Mouse (Mus musculus): ENCODE results near the gene Ptprq. TPM values are rescaled to one million over a fixed set of nuclear protein-coding genes. Genes with fewer than 3 reads are reported as not detected.

Ptprq gene
- polyA plus RNA-seq, 1 experiment from 2014 or later = not detected

DNA sequence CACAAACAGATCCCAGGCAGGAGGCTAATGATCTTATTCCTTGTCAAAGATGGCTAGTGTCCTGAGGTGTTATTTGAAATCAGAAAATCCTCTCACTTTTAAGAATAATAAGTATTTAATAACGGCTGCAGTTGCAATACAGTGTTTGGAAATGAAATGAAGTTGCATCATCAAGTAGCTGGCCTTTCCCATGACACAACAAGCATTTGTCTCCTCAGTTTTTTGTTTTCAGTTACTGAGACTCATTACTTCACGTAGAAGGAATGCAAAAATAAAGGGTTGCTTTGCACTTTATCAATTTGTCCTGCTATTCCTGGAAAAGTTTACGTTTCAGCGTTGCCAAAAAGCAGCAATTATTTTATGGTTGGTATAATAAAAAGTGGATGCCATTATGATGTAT, 216.4 kb downstream of the Ptprq start:
- ATAC-seq = no peak

GRCm38 (mm10) chr10:107502193-107502592, 217.7 kb downstream of the Ptprq start:
- Histone ChIP-seq H3K27me3 (no peaks in the 10 kb centered on the region), H3K27ac (no peak overlapping the region), H3K36me3 (ENCODE audit: poor library complexity, severe bottlenecking) (no peaks in the 10 kb centered on the region), H3K4me2 (no peak overlapping the region), H3K9ac (no peak overlapping the region), H3K9me3 (replicated peaks) (no peaks in the 10 kb centered on the region), H3K4me3 (no peak overlapping the region), H3K4me1 (no peaks in the 10 kb centered on the region)
- ATAC-seq = no peak
- WGBS = 93% methylated on average over 7 of the region's 7 CpGs

More for the DNA sequence above, 216.4 kb downstream of the Ptprq start:
- WGBS = 67% methylated on average over 4 of the region's 4 CpGs
- no peak overlapping the region for H3K27ac ChIP-seq
- H3K9me3 ChIP-seq (replicated peaks) = no peaks in the 10 kb centered on the region
- no peak overlapping the region for H3K4me3 ChIP-seq
- no peaks in the 10 kb centered on the region for H3K27me3 ChIP-seq
- no peak overlapping the region for H3K4me2 ChIP-seq
- H3K4me1 ChIP-seq = no peaks in the 10 kb centered on the region
- H3K9ac ChIP-seq = no peak overlapping the region
- no peaks in the 10 kb centered on the region for H3K36me3 ChIP-seq (ENCODE audit: poor library complexity, severe bottlenecking)

GRCm38 (mm10) chr10:107499656-107500055, 220.2 kb downstream of the Ptprq start:
- H3K27ac ChIP-seq = no peak overlapping the region
- 88% methylated on average over 7 of the region's 7 CpGs for WGBS
- no peak for ATAC-seq
- no peaks in the 10 kb centered on the region for H3K4me1 ChIP-seq
- H3K9ac ChIP-seq = no peak overlapping the region
- H3K4me3 ChIP-seq = no peak overlapping the region
- no peaks in the 10 kb centered on the region for H3K27me3 ChIP-seq
- no peaks in the 10 kb centered on the region for H3K9me3 ChIP-seq (replicated peaks)
- no peaks in the 10 kb centered on the region for H3K36me3 ChIP-seq (ENCODE audit: poor library complexity, severe bottlenecking)
- no peak overlapping the region for H3K4me2 ChIP-seq

GRCm38 (mm10) chr10:107496402-107496801, 223.4 kb downstream of the Ptprq start:
- Histone ChIP-seq H3K4me1 (peaks cover 10% of the 10 kb centered on the region), H3K4me2 (no peak overlapping the region), H3K36me3 (ENCODE audit: poor library complexity, severe bottlenecking) (no peaks in the 10 kb centered on the region), H3K9me3 (replicated peaks) (no peaks in the 10 kb centered on the region), H3K27me3 (peaks cover 6% of the 10 kb centered on the region; the same call in 1 of the 2 replicates), H3K4me3 (no peak overlapping the region), H3K27ac (no peak overlapping the region), H3K9ac (no peak overlapping the region)
- WGBS = 89% methylated on average over 1 of the region's 1 CpGs
- no peak for ATAC-seq

GRCm38 (mm10) chr10:107494568-107494967, 225.3 kb downstream of the Ptprq start, which contains the start of gene Myf6:
Myf6 (minus strand) TSS chr10:107494737.
- 93% methylated on average over 6 of the region's 6 CpGs for WGBS
- Histone ChIP-seq H3K9me3 (replicated peaks) (no peaks in the 10 kb centered on the region), H3K27ac (no peak within 1 kb of the TSS), H3K4me3 (peak within 1 kb of the TSS; percentile 30), H3K27me3 (peaks cover 6% of the 10 kb centered on the region; the same call in 1 of the 2 replicates), H3K36me3 (ENCODE audit: poor library complexity, severe bottlenecking) (no peaks in the 10 kb centered on the region), H3K4me1 (peaks cover 10% of the 10 kb centered on the region), H3K9ac (no peak within 1 kb of the TSS), H3K4me2 (peak within 1 kb of the TSS; percentile 59)
- no peak for ATAC-seq

GRCm38 (mm10) chr10:107493580-107494474, 226.0 kb downstream of the Ptprq start:
- WGBS = 45% methylated on average over 20 of the region's 20 CpGs
- Histone ChIP-seq H3K4me1 (peaks cover 10% of the 10 kb centered on the region), H3K27ac (no peak overlapping the region), H3K36me3 (ENCODE audit: poor library complexity, severe bottlenecking) (no peaks in the 10 kb centered on the region), H3K9ac (peak overlapping the region; percentile 50), H3K9me3 (replicated peaks) (no peaks in the 10 kb centered on the region), H3K4me3 (peak overlapping the region; percentile 30), H3K27me3 (peaks cover 6% of the 10 kb centered on the region; the same call in 1 of the 2 replicates), H3K4me2 (peak overlapping the region; percentile 59)
- peak; percentile 80 for ATAC-seq

GRCm38 (mm10) chr10:107492867-107493579, 226.8 kb downstream of the Ptprq start:
- H3K27me3 ChIP-seq = peaks cover 6% of the 10 kb centered on the region; the same call in 1 of the 2 replicates
- peak; percentile 71 for ATAC-seq
- no peaks in the 10 kb centered on the region for H3K9me3 ChIP-seq (replicated peaks)
- peak overlapping the region; percentile 59 for H3K4me2 ChIP-seq
- peaks cover 10% of the 10 kb centered on the region for H3K4me1 ChIP-seq
- H3K27ac ChIP-seq = no peak overlapping the region
- 39% methylated on average over 18 of the region's 18 CpGs for WGBS
- no peaks in the 10 kb centered on the region for H3K36me3 ChIP-seq (ENCODE audit: poor library complexity, severe bottlenecking)
- H3K4me3 ChIP-seq = peak overlapping the region; percentile 30
- H3K9ac ChIP-seq = peak overlapping the region; percentile 50

DNA sequence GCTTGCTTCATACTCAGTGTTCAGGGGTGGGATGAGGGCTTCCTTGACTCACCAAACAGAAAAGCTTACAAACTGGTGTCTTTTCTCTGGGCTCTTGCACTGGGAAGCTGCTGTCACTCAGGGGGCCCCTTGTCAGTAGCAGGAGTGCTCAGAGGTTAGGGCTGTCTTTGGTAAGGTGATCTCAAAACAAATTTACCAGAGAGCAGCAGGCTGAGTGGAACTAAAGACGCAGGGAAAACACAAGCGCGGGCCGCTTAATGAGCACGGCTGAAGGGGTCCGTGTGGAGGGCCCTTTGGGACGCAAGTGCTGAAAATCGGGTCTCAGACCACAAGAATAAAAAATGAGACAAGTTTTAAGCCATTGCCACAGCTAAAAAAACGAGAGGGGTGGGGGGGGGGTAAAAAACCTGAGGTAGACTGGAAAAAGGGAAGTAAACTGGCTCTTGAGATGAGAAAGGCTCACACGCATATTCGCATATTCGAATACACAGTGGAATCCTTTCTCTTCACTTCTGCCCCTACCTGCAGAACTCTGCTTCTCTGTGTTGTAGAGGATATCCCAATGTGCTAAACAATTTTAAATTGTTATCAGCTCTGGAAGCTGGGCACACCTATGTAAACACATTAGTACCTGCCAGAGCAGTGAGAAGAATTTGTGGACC, 231.1 kb downstream of the Ptprq start:
- ATAC-seq = no peak; the same call in 1 of the 2 replicates
- peak overlapping the region; percentile 34 for H3K4me2 ChIP-seq

GRCm38 (mm10) chr10:107486770-107487169, 233.1 kb downstream of the Ptprq start:
- ATAC-seq = no peak
- H3K4me3 ChIP-seq = no peak overlapping the region
- H3K9ac ChIP-seq = no peak overlapping the region
- H3K27me3 ChIP-seq = no peaks in the 10 kb centered on the region
- no peaks in the 10 kb centered on the region for H3K9me3 ChIP-seq (replicated peaks)
- no peak overlapping the region for H3K4me2 ChIP-seq
- H3K27ac ChIP-seq = no peak overlapping the region
- WGBS = 82% methylated on average over 12 of the region's 12 CpGs
- no peaks in the 10 kb centered on the region; the same call in 1 of the 2 replicates for H3K4me1 ChIP-seq
- no peaks in the 10 kb centered on the region for H3K36me3 ChIP-seq (ENCODE audit: poor library complexity, severe bottlenecking)

More for the DNA sequence above, 231.1 kb downstream of the Ptprq start:
- Histone ChIP-seq H3K9ac (no peak overlapping the region), H3K4me1 (peaks cover 7% of the 10 kb centered on the region), H3K27me3 (no peaks in the 10 kb centered on the region), H3K27ac (no peak overlapping the region), H3K9me3 (replicated peaks) (no peaks in the 10 kb centered on the region), H3K4me3 (no peak overlapping the region), H3K36me3 (ENCODE audit: poor library complexity, severe bottlenecking) (no peaks in the 10 kb centered on the region)
- WGBS = 30% methylated on average over 12 of the region's 12 CpGs

- Histone ChIP-seq H3K27me3 (no peaks in the 10 kb centered on the region), H3K9ac (no peak within 1 kb of the TSS), H3K4me2 (no peak within 1 kb of the TSS), H3K27ac (no peak within 1 kb of the TSS), H3K36me3 (ENCODE audit: poor library complexity, severe bottlenecking) (no peaks in the 10 kb centered on the region), H3K4me1 (no peaks in the 10 kb centered on the region; the same call in 1 of the 2 replicates), H3K4me3 (no peak within 1 kb of the TSS), H3K9me3 (replicated peaks) (no peaks in the 10 kb centered on the region)
- ATAC-seq = no peak
- 69% methylated on average over 8 of the region's 8 CpGs for WGBS
Observed at GRCm38 (mm10) chr10:107485870-107486269, 234.0 kb downstream of the Ptprq start, which contains the start of gene Myf5. Myf5 (minus strand) TSS chr10:107486134.

GRCm38 (mm10) chr10:107484050-107484449, 235.8 kb downstream of the Ptprq start:
- H3K27me3 ChIP-seq = no peaks in the 10 kb centered on the region
- H3K36me3 ChIP-seq (ENCODE audit: poor library complexity, severe bottlenecking) = no peaks in the 10 kb centered on the region
- 85% methylated on average over 10 of the region's 10 CpGs for WGBS
- no peak overlapping the region for H3K9ac ChIP-seq
- H3K4me2 ChIP-seq = no peak overlapping the region
- no peaks in the 10 kb centered on the region for H3K9me3 ChIP-seq (replicated peaks)
- ATAC-seq = no peak
- H3K27ac ChIP-seq = no peak overlapping the region
- H3K4me1 ChIP-seq = no peaks in the 10 kb centered on the region; the same call in 1 of the 2 replicates
- no peak overlapping the region for H3K4me3 ChIP-seq
